Mouse (Mus musculus) layer of hippocampus, adult 2 months (tissue): ENCODE results near the gene Coq8b. TPM values are rescaled to one million over a fixed set of nuclear protein-coding genes. Genes with fewer than 3 reads are reported as not detected.
A peak's percentile ranks its signal among the peaks of the same experiment; 100 is the strongest.

Source experiments
- DNase-seq, 2 experiments: peaks; one replicate each; pipeline ENCODE4 v3.0.0; 2022; ENCODE audit warnings: low spot score in 2 of 2
- H3K27ac ChIP-seq: fragments of 200-600 bp; 2 replicates; pipeline ENCODE4 v1.8.1; 2022
- H3K4me3 ChIP-seq: fragments of 200-600 bp; 2 replicates; pipeline ENCODE4 v1.8.1; 2022; ENCODE audit warnings: mild to moderate bottlenecking
- CTCF ChIP-seq: fragments of 200-600 bp; conservative IDR thresholded peaks from 2 replicates; pipeline ENCODE4 v1.8.1; 2022; ENCODE audit warnings: antibody characterized with exemption, mild to moderate bottlenecking, moderate library complexity
- long read RNA-seq, 2 experiments: library from polyadenylated mRNA; stranded (forward); transcript quantifications; one replicate each; pipeline ENCODE4 v2.0.0; 2021; ENCODE audit warnings: borderline mapping rate in 2 of 2
- total RNA-seq, 2 experiments: library from RNA; stranded (reverse); gene quantifications; 2 replicates each; pipeline ENCODE4 v1.2.3; 2021

Coq8b gene
- total RNA-seq: 10 to 100 TPM; 36.1 to 37.9 TPM
- long read RNA-seq, experiment 1, transcript Coq8b-201 (15 exons, 2,181 nt): major isoform, 14 of 27 reads
- long read RNA-seq, experiment 1, transcript Coq8b-202 (14 exons, 2,276 nt): minor isoform, 5 of 27 reads
- long read RNA-seq, experiment 1, partial matches to known transcripts: 1 of 27 reads
- long read RNA-seq, experiment 1, other reads (novel, unspliced or antisense): 7 of 27 reads
- long read RNA-seq, experiment 2, transcript Coq8b-201 (15 exons, 2,181 nt): major isoform, 39 of 46 reads
- long read RNA-seq, experiment 2, partial matches to known transcripts: 0 of 46 reads
- long read RNA-seq, experiment 2, other reads (novel, unspliced or antisense): 3 of 46 reads

DNA sequence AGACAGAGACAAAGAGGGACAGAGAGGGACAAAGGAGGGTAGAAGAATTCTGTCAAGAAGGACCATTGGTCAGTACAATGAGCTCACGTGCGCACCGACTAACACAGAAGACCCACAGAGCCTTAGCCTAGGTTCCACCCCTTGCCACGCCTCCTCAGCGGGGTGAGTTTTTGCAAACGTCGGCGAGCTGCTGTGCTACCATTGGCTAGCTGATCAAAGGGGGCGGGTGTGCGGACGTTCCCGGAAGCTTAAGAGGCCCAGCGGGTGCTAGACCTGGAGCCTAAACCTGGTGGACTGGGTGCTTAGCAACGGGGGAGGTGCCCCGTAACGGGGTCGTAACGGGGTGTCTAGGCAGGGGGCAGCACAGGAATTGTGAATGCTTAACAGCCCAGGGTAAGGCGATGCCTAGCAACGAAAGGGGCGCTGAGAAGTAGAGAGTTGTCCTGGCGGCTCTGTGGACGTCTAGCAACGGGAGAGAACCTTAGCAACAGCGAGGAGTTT, at the start of gene Coq8b:
TSS of gene Coq8b (plus strand) at position 243 of the 501 bp plus-strand sequence.
- peak within 1 kb of the TSS; percentile 72 for H3K4me3 ChIP-seq
- TF ChIP-seq CTCF: peak; percentile 45
- peak within 1 kb of the TSS; percentile 90 for H3K27ac ChIP-seq
- DNase-seq: peak; percentile 88 to 95

DNA sequence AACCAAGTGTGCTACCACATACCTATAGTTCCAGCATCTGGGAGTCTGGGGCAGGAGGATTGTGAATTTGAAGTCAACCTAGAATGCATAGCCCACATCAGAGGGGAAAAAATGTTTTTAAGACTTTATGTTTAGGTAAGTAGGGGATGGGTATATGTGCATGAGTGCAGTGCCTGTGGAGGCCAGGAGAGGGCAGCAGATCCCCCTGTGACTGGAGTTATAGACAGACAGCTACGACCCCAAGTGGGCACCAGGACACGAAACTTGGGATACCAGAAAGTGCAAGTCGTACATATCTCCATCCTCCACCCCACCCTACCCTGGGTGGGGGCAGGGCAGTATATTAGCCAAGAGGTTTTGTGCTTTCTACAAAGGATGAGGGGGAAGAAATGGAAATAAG, 47.9 kb upstream of the Coq8b start:
- TF ChIP-seq CTCF: peak; percentile 77
- DNase-seq: no peak

DNA sequence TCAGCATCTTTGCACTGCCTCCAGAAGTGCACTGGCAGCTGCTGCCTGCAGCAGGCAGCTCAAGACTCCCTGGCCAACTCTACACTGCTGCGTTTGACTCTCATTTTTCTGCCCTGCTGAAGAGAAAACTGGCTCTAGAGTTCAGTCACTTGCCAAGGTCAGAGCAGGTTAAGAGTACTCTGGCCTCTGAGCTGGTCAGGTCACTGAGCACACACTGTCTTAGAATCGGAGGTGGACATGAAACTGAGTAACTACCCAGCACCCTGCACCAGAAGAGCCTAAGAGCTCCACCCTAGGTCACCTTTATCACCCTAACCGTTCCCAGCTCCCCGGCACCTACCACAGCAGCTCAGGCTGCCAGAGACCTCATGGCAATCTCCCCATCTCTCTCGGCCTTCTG, 46.8 kb upstream of the Coq8b start:
- H3K27ac ChIP-seq: no peak overlapping the region
- TF ChIP-seq CTCF: no peak
- DNase-seq: no peak
- H3K4me3 ChIP-seq: no peak overlapping the region

More for the DNA sequence above, 47.9 kb upstream of the Coq8b start:
- Histone ChIP-seq H3K27ac (no peak overlapping the region), H3K4me3 (no peak overlapping the region)

DNA sequence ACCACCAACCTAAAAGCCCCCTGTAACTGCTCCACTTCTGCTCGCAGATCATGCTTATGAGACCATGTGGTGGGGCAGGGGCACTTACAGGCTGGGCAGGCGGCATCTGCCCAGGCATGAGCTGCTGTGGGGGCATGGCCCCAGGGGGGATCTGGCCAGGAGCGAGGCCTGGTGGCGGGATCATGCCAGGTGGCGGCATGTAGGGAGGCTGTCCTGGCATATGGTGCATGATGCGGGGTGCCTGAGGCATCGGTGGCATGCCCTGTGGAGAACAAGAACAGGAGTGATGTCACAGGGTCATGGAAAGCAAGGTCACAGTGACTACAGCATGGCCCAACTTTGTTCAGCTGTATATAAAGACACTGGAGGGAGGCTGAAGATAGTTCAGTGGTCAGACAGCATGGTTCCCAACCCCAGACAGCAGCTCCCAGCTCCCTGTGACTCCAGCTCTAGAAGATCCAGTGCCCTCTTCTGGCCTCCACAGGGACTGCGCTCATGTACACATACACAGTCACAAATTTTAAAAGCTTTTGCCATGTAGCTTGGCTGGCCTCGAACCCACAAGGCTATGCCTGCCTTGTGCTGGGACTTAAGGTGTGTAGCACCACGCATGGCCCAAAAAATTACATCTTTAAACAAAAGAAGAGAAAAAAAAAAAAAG, 43.4 kb upstream of the Coq8b start:
- peak; percentile 62 for TF ChIP-seq CTCF
- H3K4me3 ChIP-seq: no peak overlapping the region
- DNase-seq: no peak
- no peak overlapping the region for H3K27ac ChIP-seq

DNA sequence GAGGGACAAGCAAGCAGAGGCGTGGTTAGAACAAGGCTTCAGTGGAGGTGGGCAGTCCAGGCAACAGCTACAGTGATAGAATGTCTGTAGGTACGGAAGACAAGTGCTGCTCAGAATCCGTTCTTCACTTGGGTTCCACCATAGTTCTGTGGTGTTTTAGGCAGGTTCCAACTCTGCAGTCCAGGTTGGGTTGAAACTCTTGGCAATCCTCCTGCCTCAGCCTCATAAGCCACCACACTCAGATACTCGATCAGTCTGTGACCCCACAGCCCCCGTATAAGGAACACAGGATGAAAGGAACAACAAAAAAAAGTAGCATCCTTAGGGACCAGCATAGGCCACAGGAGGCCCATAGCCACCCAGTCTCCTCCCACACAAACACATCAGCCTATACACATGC, 40.4 kb upstream of the Coq8b start:
- Histone ChIP-seq H3K27ac (no peak overlapping the region), H3K4me3 (no peak overlapping the region)
- no peak for DNase-seq
- TF ChIP-seq CTCF: no peak

DNA sequence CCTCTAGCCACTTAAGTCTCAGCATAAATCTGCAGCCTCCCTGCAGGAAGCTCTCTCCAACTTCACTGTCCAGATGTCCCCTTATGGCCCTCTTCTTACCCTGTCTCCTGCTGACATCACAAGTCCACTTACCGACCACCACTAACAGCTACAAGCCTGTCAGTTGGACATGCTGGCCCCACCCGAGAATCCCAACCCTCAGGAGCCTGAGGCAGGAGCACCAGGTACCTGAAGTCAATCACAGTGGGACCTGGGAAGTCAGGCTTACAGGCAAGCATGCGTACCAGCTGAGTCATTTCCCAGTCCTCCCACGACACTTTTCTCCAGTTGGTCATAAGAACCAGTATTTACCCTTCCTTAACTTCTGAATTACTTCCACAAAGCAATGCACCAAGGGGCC, 39.1 kb upstream of the Coq8b start:
- Histone ChIP-seq H3K4me3 (no peak overlapping the region), H3K27ac (no peak overlapping the region)
- no peak for DNase-seq
- no peak for TF ChIP-seq CTCF

DNA sequence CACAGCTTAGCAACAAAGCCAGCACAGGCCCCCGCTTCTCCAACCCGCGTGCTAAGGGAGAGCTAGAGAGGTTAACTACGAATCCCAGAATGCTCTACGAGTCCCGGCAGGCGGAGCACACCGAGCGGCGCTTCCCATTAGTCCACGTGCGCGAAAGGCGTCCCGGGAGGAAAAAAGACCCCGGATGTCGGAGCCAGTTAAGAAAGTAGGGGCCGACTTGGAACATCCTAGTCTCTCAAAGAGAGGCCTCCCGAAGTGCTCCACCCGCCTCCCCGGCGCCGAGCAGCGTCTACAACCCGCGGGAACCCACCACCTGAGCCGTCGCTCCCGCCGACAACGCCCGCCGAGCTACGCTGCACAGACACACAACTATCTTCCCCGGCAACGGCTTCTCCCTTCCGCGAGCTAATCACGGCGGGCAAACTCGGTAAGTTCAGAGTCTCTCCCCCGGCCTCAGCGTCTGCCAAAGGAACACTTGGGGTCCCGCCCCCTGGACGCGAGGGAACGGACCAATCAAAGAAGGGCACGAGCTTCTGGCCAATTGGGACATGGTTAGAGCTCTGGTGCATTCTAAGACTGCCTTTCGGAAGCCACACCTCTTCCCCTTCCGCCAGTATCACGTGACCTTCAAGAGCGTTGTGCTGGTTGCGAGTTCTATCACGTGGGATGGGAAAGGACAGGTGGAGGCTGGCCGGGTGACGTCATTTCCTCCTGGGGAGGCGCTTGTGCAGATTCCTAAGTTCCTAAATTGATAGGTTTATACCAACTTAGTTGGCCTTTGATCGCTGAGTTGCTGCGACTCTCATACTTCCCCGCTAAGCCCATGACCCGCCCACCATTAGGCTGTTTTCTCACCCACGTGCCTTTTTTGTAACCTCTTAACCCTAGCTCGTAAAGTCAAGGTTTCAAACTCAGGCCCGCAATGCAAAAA, 36.9 kb upstream of the Coq8b start, which contains the start of the genes BC024978 and Snrpa:
TSS of gene BC024978 (plus strand) at position 101 of the 931 bp plus-strand sequence.
TSS of gene Snrpa (minus strand) at position 591 of the 931 bp plus-strand sequence.
- peak; percentile 97 to 99 for DNase-seq
- Histone ChIP-seq H3K4me3 (peak within 1 kb of the TSS; percentile 56), H3K27ac (peak within 1 kb of the TSS; percentile 96)
- TF ChIP-seq CTCF: no peak

DNA sequence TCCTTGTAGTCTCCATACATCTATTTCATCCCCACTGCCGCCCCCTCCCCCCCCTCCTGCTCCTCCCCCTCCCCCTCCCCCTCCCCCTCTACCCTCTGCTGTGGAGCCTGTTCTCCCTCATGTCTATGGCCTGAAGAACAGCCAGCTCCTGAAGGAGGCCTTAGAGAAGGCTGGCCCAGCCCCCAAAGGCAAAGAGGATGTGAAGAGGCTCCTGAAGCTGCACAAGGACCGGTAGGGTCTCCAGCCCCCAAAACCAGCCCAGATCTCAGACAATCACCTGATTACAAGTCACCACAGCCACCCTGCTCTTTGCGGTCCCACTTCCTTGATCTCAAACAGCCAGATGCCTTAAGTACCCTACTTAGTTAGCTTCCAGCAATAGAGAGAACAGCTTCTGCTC, 35.7 kb upstream of the Coq8b start:
- no peak overlapping the region for H3K27ac ChIP-seq

DNA sequence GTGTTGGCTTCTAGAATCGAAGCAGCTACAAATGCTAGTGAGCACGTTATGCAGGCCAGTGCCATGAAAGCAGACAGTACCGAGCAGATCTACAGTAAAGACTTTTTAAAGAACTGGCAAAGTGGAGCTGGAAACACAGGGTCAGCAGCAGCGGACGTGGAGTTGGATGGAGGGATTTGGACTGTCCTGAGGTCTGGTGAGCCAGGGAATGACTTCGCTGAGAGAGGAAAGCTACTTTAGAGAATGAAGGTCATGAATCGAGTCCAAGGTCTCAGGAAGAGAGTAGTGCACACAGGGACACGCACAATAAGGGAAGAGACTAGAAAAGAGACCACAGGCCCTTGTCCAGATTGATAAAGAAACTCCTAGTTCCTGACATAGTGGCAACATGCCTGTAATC, 35.2 kb upstream of the Coq8b start:
- no peak for TF ChIP-seq CTCF
- Histone ChIP-seq H3K27ac (no peak overlapping the region), H3K4me3 (no peak overlapping the region)
- no peak for DNase-seq

More for the DNA sequence above, 35.7 kb upstream of the Coq8b start:
- DNase-seq: no peak
- no peak overlapping the region for H3K4me3 ChIP-seq
- TF ChIP-seq CTCF: no peak

DNA sequence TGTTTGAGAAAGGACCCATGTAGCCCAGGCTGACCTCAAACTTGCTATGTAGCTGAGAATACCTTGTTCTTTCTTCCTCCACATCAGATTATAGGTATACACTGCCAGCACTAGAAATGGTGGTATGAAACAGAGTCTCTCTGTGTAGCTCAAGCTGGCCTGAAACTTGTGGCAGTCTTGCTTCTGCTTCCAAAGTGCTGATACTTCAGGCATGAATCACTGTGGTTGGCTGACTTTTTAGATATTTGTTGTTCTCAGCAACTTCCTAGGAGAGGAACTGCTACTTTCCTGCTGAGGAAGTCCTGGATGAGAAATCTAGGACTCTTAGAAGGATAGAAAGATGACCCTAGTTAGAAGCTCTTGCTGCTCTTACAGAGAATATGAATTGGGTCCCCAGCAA, 34.5 kb upstream of the Coq8b start:
- no peak for DNase-seq
- no peak overlapping the region for H3K27ac ChIP-seq
- no peak overlapping the region for H3K4me3 ChIP-seq
- no peak for TF ChIP-seq CTCF

DNA sequence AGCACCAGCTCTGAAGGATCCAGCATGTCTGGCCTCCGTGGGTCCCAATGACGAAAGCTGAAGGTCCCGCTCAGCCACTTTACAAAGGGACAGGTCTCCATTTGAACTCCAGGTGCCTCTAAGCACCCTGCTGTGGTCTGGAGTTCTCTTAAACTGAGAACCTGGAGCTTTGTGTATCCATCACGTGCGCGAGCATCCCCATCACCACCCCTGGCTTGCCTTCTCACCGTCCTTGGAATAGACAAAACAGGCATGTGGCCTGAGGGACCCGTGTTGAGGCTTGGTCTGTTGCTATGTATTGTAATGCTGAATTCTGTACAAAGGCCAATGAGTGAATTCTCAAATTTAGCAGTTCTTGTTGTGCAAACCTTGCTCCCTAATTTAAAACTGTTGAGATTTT, 34.0 kb upstream of the Coq8b start:
- H3K4me3 ChIP-seq: no peak overlapping the region
- no peak overlapping the region for H3K27ac ChIP-seq
- TF ChIP-seq CTCF: no peak
- no peak for DNase-seq

DNA sequence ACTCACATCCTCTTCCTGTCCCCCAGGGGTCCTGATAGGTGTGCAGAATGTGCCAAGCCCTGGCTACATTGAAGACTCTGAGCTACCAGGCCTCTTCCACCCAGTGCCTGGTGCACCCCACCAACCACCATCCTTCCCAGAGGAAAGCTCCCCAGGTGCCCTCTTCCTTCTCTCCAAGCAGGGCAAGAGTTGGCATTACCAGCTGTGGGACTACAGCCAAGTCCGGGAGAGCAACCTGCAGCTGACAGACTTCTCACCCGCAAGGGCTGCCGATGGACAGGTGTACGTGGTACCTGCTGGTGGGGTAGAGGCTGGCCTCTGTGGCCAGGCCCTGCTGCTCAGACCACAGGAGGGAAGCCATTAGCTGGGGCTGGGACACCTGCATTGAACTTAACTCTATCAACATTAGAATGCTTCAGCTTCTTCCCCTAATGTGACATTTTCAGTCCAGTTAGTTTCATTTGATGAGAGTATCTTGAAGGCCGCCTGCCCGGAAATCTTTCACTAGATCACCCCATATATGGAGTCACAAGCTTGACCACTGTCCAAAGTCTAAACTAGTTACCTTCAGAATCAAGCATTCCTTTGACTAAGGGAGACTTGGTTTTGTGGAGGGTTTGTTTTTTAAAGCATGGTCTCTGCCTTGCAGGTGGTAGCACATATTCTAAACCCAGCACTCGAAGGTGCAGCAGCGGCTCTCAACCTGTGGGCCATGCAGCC, 28.9 kb upstream of the Coq8b start:
- no peak overlapping the region for H3K4me3 ChIP-seq
- no peak for DNase-seq
- no peak for TF ChIP-seq CTCF
- H3K27ac ChIP-seq: no peak overlapping the region
